In genomic region chr2:72313312-72313711, GRCm38 (mm10) we compare ENCODE assay signal across 12 mouse cellular contexts. TPM values are rescaled to one million over a fixed set of nuclear protein-coding genes. Genes with fewer than 3 reads are reported as not detected.
A peak's percentile ranks its signal among the peaks of the same experiment; 100 is the strongest.
DNase-seq lines count a peak whose midpoint lies in the region; ATAC-seq lines count a peak whose summit lies in the region.
"Had no signal": no experiment of that assay in that cellular context is flagged by ENCODE, and none has a peak within 500 bp of the region (broad histone marks: within the 10 kb centered on the region; RNA-seq: fewer than 3 reads in every experiment).

No protein-coding gene starts in this region.

- H3K4me1 ChIP-seq in intestine, embryonic 15.5 days (replicated peaks), result peaks cover 11% of the 10 kb centered on the region; the same call in 1 of the 2 replicates
- peaks cover 9% of the 10 kb centered on the region for H3K4me1 ChIP-seq in intestine, embryonic 16.5 days (ENCODE audit: control insufficient read depth, insufficient read depth, low read length)
- H3K4me1 ChIP-seq in liver, embryonic 15.5 days (replicated peaks), result peaks cover 2% of the 10 kb centered on the region
- H3K4me1 ChIP-seq in forebrain, embryonic 10.5 days, result 0 out of 2 replicates have a peak, but pooled peaks cover 6% of the 10 kb centered on the region

- no peaks in the 10 kb centered on the region for H3K27me3 ChIP-seq in intestine, embryonic 15.5 days (replicated peaks)
- no peaks in the 10 kb centered on the region for H3K27me3 ChIP-seq in intestine, embryonic 16.5 days (replicated peaks; ENCODE audit: control insufficient read depth, insufficient read depth, low read length)
- H3K27me3 ChIP-seq in liver, embryonic 15.5 days, result no peaks in the 10 kb centered on the region
- no peaks in the 10 kb centered on the region for H3K27me3 ChIP-seq in forebrain, embryonic 10.5 days (ENCODE audit: poor library complexity, severe bottlenecking)
- H3K27me3 ChIP-seq: heart, embryonic 12.5 days; limb, embryonic 13.5 days had no signal

- H3K9ac ChIP-seq in intestine, embryonic 15.5 days, result no peak overlapping the region
- H3K9ac ChIP-seq in intestine, embryonic 16.5 days (ENCODE audit: low read depth, low read length), result no peak overlapping the region
- no peak overlapping the region for H3K9ac ChIP-seq in liver, embryonic 15.5 days
- H3K9ac ChIP-seq: heart, embryonic 12.5 days; limb, embryonic 13.5 days had no signal

- no peak overlapping the region for H3K27ac ChIP-seq in intestine, embryonic 15.5 days
- H3K27ac ChIP-seq in intestine, embryonic 16.5 days (ENCODE audit: low read length), result no peak overlapping the region
- H3K27ac ChIP-seq in liver, embryonic 15.5 days (replicated peaks), result 0 out of 2 replicates have a peak overlapping the region, but pooled peaks have one; percentile 3
- H3K27ac ChIP-seq in forebrain, embryonic 10.5 days, result no peak overlapping the region
- H3K27ac ChIP-seq: limb, embryonic 13.5 days had no signal

- WGBS in intestine, embryonic 15.5 days, result 63% methylated on average over 11 of the region's 11 CpGs
- 61% methylated on average over 11 of the region's 11 CpGs for WGBS in intestine, embryonic 16.5 days
- 76% methylated on average over 11 of the region's 11 CpGs for WGBS in liver, embryonic 15.5 days (ENCODE audit: insufficient replicate concordance)
- 91% methylated on average over 11 of the region's 11 CpGs for WGBS in forebrain, embryonic 10.5 days

- peak; percentile 33 for DNase-seq in liver
- peak; percentile 47 for DNase-seq in lung, postnatal 14 days
- DNase-seq in forebrain, embryonic 10.5 days (ENCODE audit: extremely low spot score, low spot score), result no peak
- DNase-seq in gastrocnemius, adult 8-10 months (ENCODE audit: low spot score in 2 of 2), result no peak
- DNase-seq: cerebellum, postnatal 14 days; thymus, adult 2 months had no signal

- H3K9me3 ChIP-seq in intestine, embryonic 15.5 days, result no peaks in the 10 kb centered on the region
- H3K9me3 ChIP-seq in intestine, embryonic 16.5 days (ENCODE audit: control insufficient read depth, low read length), result no peaks in the 10 kb centered on the region
- no peaks in the 10 kb centered on the region for H3K9me3 ChIP-seq in liver, embryonic 15.5 days (replicated peaks)
- no peaks in the 10 kb centered on the region for H3K9me3 ChIP-seq in forebrain, embryonic 10.5 days
- H3K9me3 ChIP-seq: heart, embryonic 12.5 days; limb, embryonic 13.5 days had no signal

- ATAC-seq in intestine, embryonic 15.5 days, result 0 out of 2 replicates have a peak, but pooled peaks have one; percentile 39
- no peak for ATAC-seq in intestine, embryonic 16.5 days
- ATAC-seq in liver, embryonic 15.5 days (ENCODE audit: insufficient read depth), result peak; percentile 83

- no peak overlapping the region for H3K4me3 ChIP-seq in intestine, embryonic 15.5 days (replicated peaks)
- no peak overlapping the region for H3K4me3 ChIP-seq in intestine, embryonic 16.5 days (ENCODE audit: low read length)
- H3K4me3 ChIP-seq in liver, embryonic 15.5 days (replicated peaks), result peak overlapping the region; percentile 14
- H3K4me3 ChIP-seq in forebrain, embryonic 10.5 days, result no peak overlapping the region
- H3K4me3 ChIP-seq: heart, embryonic 12.5 days; limb, embryonic 13.5 days; myocyte had no signal

- no peak overlapping the region for H3K4me2 ChIP-seq in intestine, embryonic 15.5 days (replicated peaks)
- no peak overlapping the region for H3K4me2 ChIP-seq in intestine, embryonic 16.5 days (ENCODE audit: low read depth, low read length)
- H3K4me2 ChIP-seq in liver, embryonic 15.5 days, result peak overlapping the region; percentile 27; the same call in 1 of the 2 replicates
- H3K4me2 ChIP-seq: heart, embryonic 12.5 days; limb, embryonic 13.5 days had no signal

- H3K36me3 ChIP-seq in intestine, embryonic 15.5 days, result no peaks in the 10 kb centered on the region
- H3K36me3 ChIP-seq in intestine, embryonic 16.5 days (ENCODE audit: control insufficient read depth, insufficient read depth, low read length), result no peaks in the 10 kb centered on the region
- H3K36me3 ChIP-seq in liver, embryonic 15.5 days (replicated peaks), result 0 out of 2 replicates have a peak, but pooled peaks cover 4% of the 10 kb centered on the region
- no peaks in the 10 kb centered on the region for H3K36me3 ChIP-seq in forebrain, embryonic 10.5 days (replicated peaks)
- H3K36me3 ChIP-seq: limb, embryonic 13.5 days had no signal

RNA-seq across cellular contexts. Expression of gene Map3k20, which starts 27.9 kb away (rescaled TPM):
- 17.0 and 17.7 TPM in 2 replicates for polyA plus RNA-seq in intestine, embryonic 15.5 days (2015; fragmentation: Nextera tagmentation; extraction: Ambion mirVana)
- 13.8 and 14.8 TPM in 2 replicates for polyA plus RNA-seq in intestine, embryonic 16.5 days (2015; fragmentation: Nextera tagmentation; extraction: Ambion mirVana)
- polyA plus RNA-seq in liver, embryonic 15.5 days (2015; fragmentation: Nextera tagmentation; extraction: Ambion mirVana), result 6.9 and 7.5 TPM in 2 replicates
- 6.9 and 7.6 TPM in 2 replicates for polyA plus RNA-seq in forebrain, embryonic 10.5 days (2016; fragmentation: Nextera tagmentation; extraction: Ambion mirVana)
- 100 to 1,000 TPM; 348 to 422 (median 393) TPM for total RNA-seq in gastrocnemius, adult 8-10 months (2022)

Comparison
In these comparisons a context has a peak if more than half of its experiments do, and no peak if none do; other contexts are left out.
1. DNase-seq: peak in liver (single experiment) and lung, postnatal 14 days (single experiment); none in forebrain, embryonic 10.5 days (single experiment) and gastrocnemius, adult 8-10 months (0 of 2).